Mouse (Mus musculus): Measurements from ENCODE around the gene Hsd11b1. TPM values are rescaled to one million over a fixed set of nuclear protein-coding genes. Genes with fewer than 3 reads are reported as not detected.

Hsd11b1 gene
- total and polyA plus RNA-seq, 3 experiments, result not detected

- no peak overlapping the region for H3K9ac ChIP-seq (ENCODE audit: control insufficient read depth, low read depth, low read length, poor library complexity, severe bottlenecking)
- H3K79me2 ChIP-seq (ENCODE audit: control insufficient read depth, insufficient read depth, low read length, poor library complexity), result no peaks in the 10 kb centered on the region
- no peaks in the 10 kb centered on the region for H3K36me3 ChIP-seq (ENCODE audit: control insufficient read depth in 1 of 2, insufficient read depth in 2 of 2, low read length in 2 of 2)
- DNase-seq (ENCODE audit: low read depth, low spot score), result no peak
- no peak overlapping the region for H3K27ac ChIP-seq (ENCODE audit: control insufficient read depth, low read depth, low read length)
- no peaks in the 10 kb centered on the region for H3K9me3 ChIP-seq (replicated peaks; ENCODE audit: insufficient read depth, low read length)
- H3K4me3 ChIP-seq (ENCODE audit: control insufficient read depth in 1 of 2, insufficient read depth in 1 of 2, low read depth in 2 of 2, low read length in 2 of 2), result no peak overlapping the region
- TF ChIP-seq TCF12 (IDR thresholded peaks at IDR 0.05; ENCODE audit: low read depth, low read length), result no peak
- no peak for TF ChIP-seq ZNF384 (IDR thresholded peaks at IDR 0.05; ENCODE audit: low read depth, low read length)
- no peak for TF ChIP-seq MEF2A (IDR thresholded peaks at IDR 0.05; ENCODE audit: extremely low read depth, insufficient replicate concordance, low read depth, low read length, poor library complexity, severe bottlenecking)
- TF ChIP-seq MAZ (IDR thresholded peaks at IDR 0.05; ENCODE audit: low read depth, low read length), result no peak
- TF ChIP-seq E2F4 (IDR thresholded peaks at IDR 0.05; ENCODE audit: borderline replicate concordance, low read depth, low read length), result no peak
- no peak for TF ChIP-seq TBP (IDR thresholded peaks at IDR 0.05; ENCODE audit: low read depth, low read length)
- no peak for TF ChIP-seq POLR2AphosphoS5 (IDR thresholded peaks at IDR 0.05; ENCODE audit: borderline replicate concordance, low read depth, low read length)
- no peak for TF ChIP-seq POLR2A (IDR thresholded peaks at IDR 0.05; ENCODE audit: control insufficient read depth in 1 of 2, insufficient read depth in 1 of 2, low read depth in 1 of 2, low read length in 2 of 2, poor library complexity in 1 of 2)
- TF ChIP-seq USF1 (IDR thresholded peaks at IDR 0.05; ENCODE audit: low read depth, low read length), result no peak
- no peak for TF ChIP-seq BHLHE40 (IDR thresholded peaks at IDR 0.05; ENCODE audit: borderline replicate concordance, low read depth, low read length)
- TF ChIP-seq HCFC1 (IDR thresholded peaks at IDR 0.05; ENCODE audit: low read depth, low read length), result no peak
- TF ChIP-seq KAT2A (conservative IDR thresholded peaks at IDR 0.05; ENCODE audit: low read depth, low read length), result no peak
- no peak for TF ChIP-seq ZKSCAN1 (IDR thresholded peaks at IDR 0.05; ENCODE audit: low read depth, low read length)
- no peak for TF ChIP-seq UBTF (IDR thresholded peaks at IDR 0.05; ENCODE audit: borderline replicate concordance, insufficient read depth, low read depth, low read length)
- TF ChIP-seq RCOR1 (IDR thresholded peaks at IDR 0.05; ENCODE audit: low read depth, low read length), result no peak
- TF ChIP-seq TAL1 (IDR thresholded peaks at IDR 0.05; ENCODE audit: low read length), result no peak
- no peaks in the 10 kb centered on the region for H3K4me1 ChIP-seq (ENCODE audit: control insufficient read depth in 1 of 2, insufficient read depth in 2 of 2, low read length in 2 of 2)
- H3K27me3 ChIP-seq (ENCODE audit: control insufficient read depth in 1 of 2, insufficient read depth in 2 of 2, low read length in 2 of 2), result no peaks in the 10 kb centered on the region; a peak in 1 of 4 replicates
These were observed 26.0 kb upstream of the Hsd11b1 start for GRCm38 (mm10) chr1:193289914-193290313.

GRCm38 (mm10) chr1:193289076-193289475 is 25.2 kb upstream of the Hsd11b1 start:
- no peak overlapping the region for H3K4me3 ChIP-seq (ENCODE audit: control insufficient read depth in 1 of 2, insufficient read depth in 1 of 2, low read depth in 2 of 2, low read length in 2 of 2)
- no peaks in the 10 kb centered on the region for H3K4me1 ChIP-seq (ENCODE audit: control insufficient read depth in 1 of 2, insufficient read depth in 2 of 2, low read length in 2 of 2)
- H3K9me3 ChIP-seq (replicated peaks; ENCODE audit: insufficient read depth, low read length), result no peaks in the 10 kb centered on the region
- no peaks in the 10 kb centered on the region for H3K36me3 ChIP-seq (ENCODE audit: control insufficient read depth in 1 of 2, insufficient read depth in 2 of 2, low read length in 2 of 2)
- H3K27ac ChIP-seq (ENCODE audit: control insufficient read depth, low read depth, low read length), result no peak overlapping the region
- no peak for DNase-seq (ENCODE audit: low read depth, low spot score)
- no peaks in the 10 kb centered on the region; a peak in 1 of 4 replicates for H3K27me3 ChIP-seq (ENCODE audit: control insufficient read depth in 1 of 2, insufficient read depth in 2 of 2, low read length in 2 of 2)
- TF ChIP-seq CHD1 (IDR thresholded peaks at IDR 0.05; ENCODE audit: low read depth, low read length), result no peak
- TF ChIP-seq NELFE (IDR thresholded peaks at IDR 0.05; ENCODE audit: low read depth, low read length), result no peak
- TF ChIP-seq POLR2AphosphoS5 (IDR thresholded peaks at IDR 0.05; ENCODE audit: borderline replicate concordance, low read depth, low read length), result no peak
- no peak for TF ChIP-seq UBTF (IDR thresholded peaks at IDR 0.05; ENCODE audit: borderline replicate concordance, insufficient read depth, low read depth, low read length)
- TF ChIP-seq TCF12 (IDR thresholded peaks at IDR 0.05; ENCODE audit: low read depth, low read length), result no peak
- no peak for TF ChIP-seq TBP (IDR thresholded peaks at IDR 0.05; ENCODE audit: low read depth, low read length)
- no peak for TF ChIP-seq GABPA (IDR thresholded peaks at IDR 0.05; ENCODE audit: low read depth, low read length)
- TF ChIP-seq SIN3A (IDR thresholded peaks at IDR 0.05; ENCODE audit: low read length), result no peak
- H3K79me2 ChIP-seq (ENCODE audit: control insufficient read depth, insufficient read depth, low read length, poor library complexity), result no peaks in the 10 kb centered on the region
- no peak overlapping the region for H3K9ac ChIP-seq (ENCODE audit: control insufficient read depth, low read depth, low read length, poor library complexity, severe bottlenecking)

Measured in MEL (cell line).